Mouse (Mus musculus): ENCODE data around the gene Snapc4. TPM values are rescaled to one million over a fixed set of nuclear protein-coding genes. Genes with fewer than 3 reads are reported as not detected.

Gene Snapc4
- polyA plus RNA-seq, 1 experiment = 54.3 TPM

DNA sequence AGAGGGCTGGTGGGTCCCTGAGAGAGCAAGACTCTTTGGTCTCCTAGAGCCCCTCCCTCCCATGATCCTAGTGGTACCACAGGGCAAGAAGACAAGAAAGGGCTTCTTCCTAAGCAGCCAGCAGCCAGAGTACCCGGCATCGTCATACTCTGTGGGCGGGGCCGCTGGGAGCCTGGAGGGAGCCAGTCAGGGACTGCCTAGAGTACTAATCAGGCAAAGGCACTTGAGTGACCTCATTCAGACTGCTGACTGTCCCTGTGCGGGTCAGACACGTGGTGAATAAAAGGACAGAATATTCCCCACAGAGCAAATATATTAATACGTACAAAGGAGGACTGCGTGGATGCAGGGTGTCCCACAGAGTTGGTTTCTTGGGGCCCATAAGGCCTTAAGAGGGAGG lies 51.1 kb downstream of the Snapc4 start:
- Histone ChIP-seq H3K27ac (ENCODE audit: insufficient read depth, low read length) (no peak overlapping the region), H3K36me3 (ENCODE audit: control insufficient read depth, insufficient read depth, low read length, poor library complexity, severe bottlenecking) (no peaks in the 10 kb centered on the region), H3K9me3 (replicated peaks; ENCODE audit: control insufficient read depth, insufficient read depth, low read length, poor library complexity, severe bottlenecking) (no peaks in the 10 kb centered on the region), H3K27me3 (ENCODE audit: control insufficient read depth, insufficient read depth, low read length, poor library complexity, severe bottlenecking) (no peaks in the 10 kb centered on the region), H3K4me3 (ENCODE audit: low read depth, low read length) (no peak overlapping the region), H3K9ac (ENCODE audit: low read depth, poor library complexity, severe bottlenecking) (no peak overlapping the region), H3K4me1 (ENCODE audit: control insufficient read depth, insufficient read depth, low read length) (no peaks in the 10 kb centered on the region)
- no peak for TF ChIP-seq EP300 (IDR thresholded peaks at IDR 0.05; ENCODE audit: insufficient read depth, low read depth, low read length)

DNA sequence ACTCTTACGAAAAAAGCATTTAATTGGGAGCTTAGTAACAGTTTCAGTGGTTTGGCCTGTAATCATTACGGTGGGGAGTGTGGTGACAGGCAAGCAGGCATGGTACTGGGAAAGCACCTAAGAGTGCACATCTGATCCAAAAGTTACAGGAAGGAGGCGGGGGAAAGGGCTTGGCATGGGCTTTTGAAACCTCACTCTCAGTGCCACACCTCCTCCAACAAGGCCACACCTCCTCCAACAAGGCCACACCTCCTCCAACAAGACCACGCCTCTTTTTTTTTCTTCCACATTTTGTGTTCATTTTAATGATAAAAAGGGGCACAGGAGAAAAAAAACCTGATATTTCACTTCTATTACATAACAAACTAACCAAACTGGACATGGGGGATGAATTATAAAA lies 52.6 kb downstream of the Snapc4 start:
- H3K4me3 ChIP-seq (ENCODE audit: low read depth, low read length) = no peak overlapping the region
- TF ChIP-seq POLR2A (IDR thresholded peaks at IDR 0.05; ENCODE audit: insufficient read depth, low read length) (no peak), EP300 (IDR thresholded peaks at IDR 0.05; ENCODE audit: insufficient read depth, low read depth, low read length) (no peak), CTCF (IDR thresholded peaks at IDR 0.05; ENCODE audit: low read depth, low read length) (no peak)
- H3K9me3 ChIP-seq (replicated peaks; ENCODE audit: control insufficient read depth, insufficient read depth, low read length, poor library complexity, severe bottlenecking) = no peaks in the 10 kb centered on the region
- H3K9ac ChIP-seq (ENCODE audit: low read depth, poor library complexity, severe bottlenecking) = no peak overlapping the region
- H3K36me3 ChIP-seq (ENCODE audit: control insufficient read depth, insufficient read depth, low read length, poor library complexity, severe bottlenecking) = no peaks in the 10 kb centered on the region
- no peak overlapping the region for H3K27ac ChIP-seq (ENCODE audit: insufficient read depth, low read length)
- H3K4me1 ChIP-seq (ENCODE audit: control insufficient read depth, insufficient read depth, low read length) = no peaks in the 10 kb centered on the region
- no peaks in the 10 kb centered on the region for H3K27me3 ChIP-seq (ENCODE audit: control insufficient read depth, insufficient read depth, low read length, poor library complexity, severe bottlenecking)

DNA sequence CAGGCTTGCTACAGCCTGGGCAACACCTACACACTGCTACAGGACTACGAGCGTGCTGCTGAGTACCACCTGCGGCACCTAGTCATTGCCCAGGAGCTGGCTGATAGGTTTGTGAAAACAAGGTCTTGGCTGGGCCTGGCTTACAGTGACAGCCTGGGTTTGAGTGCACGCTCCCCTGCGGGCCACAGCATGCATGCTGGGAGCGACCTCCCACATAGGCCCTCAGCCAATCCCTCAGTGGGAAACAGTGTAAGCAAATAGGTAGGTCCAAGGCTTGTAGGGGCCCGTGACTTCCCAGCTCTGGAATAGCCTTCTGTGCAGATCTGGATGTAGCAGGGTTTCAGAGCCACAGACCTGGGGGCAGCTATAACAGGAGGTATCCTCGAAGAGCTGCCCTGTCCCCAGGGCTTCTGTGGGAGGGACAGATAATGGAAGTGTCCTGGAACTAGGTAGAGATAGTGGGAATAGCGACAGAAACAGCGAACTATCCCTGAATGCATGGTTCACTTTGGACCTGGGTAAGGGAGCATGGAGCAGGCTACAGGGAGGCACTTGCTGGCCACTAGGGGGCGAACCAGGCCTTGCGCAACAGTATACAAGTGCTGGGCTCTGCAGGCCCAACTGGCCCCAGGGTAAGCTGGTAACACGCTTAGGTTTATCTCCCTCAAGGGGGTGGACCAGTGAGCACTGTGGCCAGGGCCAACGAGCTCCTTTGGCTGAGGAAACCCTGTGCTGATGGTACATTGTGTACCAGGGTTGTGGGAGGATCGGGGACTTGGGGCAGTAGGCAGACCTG lies 54.9 kb downstream of the Snapc4 start:
- no peaks in the 10 kb centered on the region for H3K36me3 ChIP-seq (ENCODE audit: control insufficient read depth, insufficient read depth, low read length, poor library complexity, severe bottlenecking)
- no peaks in the 10 kb centered on the region for H3K9me3 ChIP-seq (replicated peaks; ENCODE audit: control insufficient read depth, insufficient read depth, low read length, poor library complexity, severe bottlenecking)
- no peaks in the 10 kb centered on the region for H3K4me1 ChIP-seq (ENCODE audit: control insufficient read depth, insufficient read depth, low read length)
- H3K4me3 ChIP-seq (ENCODE audit: low read depth, low read length) = peak overlapping the region; percentile 22; the same call in 1 of the 2 replicates
- no peak overlapping the region for H3K9ac ChIP-seq (ENCODE audit: low read depth, poor library complexity, severe bottlenecking)
- no peak overlapping the region for H3K27ac ChIP-seq (ENCODE audit: insufficient read depth, low read length)
- H3K27me3 ChIP-seq (ENCODE audit: control insufficient read depth, insufficient read depth, low read length, poor library complexity, severe bottlenecking) = no peaks in the 10 kb centered on the region
- no peak for TF ChIP-seq POLR2A (IDR thresholded peaks at IDR 0.05; ENCODE audit: insufficient read depth, low read length)
- no peak for TF ChIP-seq EP300 (IDR thresholded peaks at IDR 0.05; ENCODE audit: insufficient read depth, low read depth, low read length)
- peak; percentile 98 for TF ChIP-seq CTCF (IDR thresholded peaks at IDR 0.05; ENCODE audit: low read depth, low read length)

GRCm38 (mm10) chr2:26324917-26325316 lies 55.5 kb downstream of the Snapc4 start:
- Histone ChIP-seq H3K4me1 (ENCODE audit: control insufficient read depth, insufficient read depth, low read length) (no peaks in the 10 kb centered on the region), H3K27ac (ENCODE audit: insufficient read depth, low read length) (no peak overlapping the region), H3K4me3 (ENCODE audit: low read depth, low read length) (peak overlapping the region; percentile 22; the same call in 1 of the 2 replicates), H3K9ac (ENCODE audit: low read depth, poor library complexity, severe bottlenecking) (no peak overlapping the region), H3K36me3 (ENCODE audit: control insufficient read depth, insufficient read depth, low read length, poor library complexity, severe bottlenecking) (no peaks in the 10 kb centered on the region), H3K27me3 (ENCODE audit: control insufficient read depth, insufficient read depth, low read length, poor library complexity, severe bottlenecking) (no peaks in the 10 kb centered on the region), H3K9me3 (replicated peaks; ENCODE audit: control insufficient read depth, insufficient read depth, low read length, poor library complexity, severe bottlenecking) (no peaks in the 10 kb centered on the region)
- TF ChIP-seq POLR2A (IDR thresholded peaks at IDR 0.05; ENCODE audit: insufficient read depth, low read length) (no peak), CTCF (IDR thresholded peaks at IDR 0.05; ENCODE audit: low read depth, low read length) (peak; percentile 40)

DNA sequence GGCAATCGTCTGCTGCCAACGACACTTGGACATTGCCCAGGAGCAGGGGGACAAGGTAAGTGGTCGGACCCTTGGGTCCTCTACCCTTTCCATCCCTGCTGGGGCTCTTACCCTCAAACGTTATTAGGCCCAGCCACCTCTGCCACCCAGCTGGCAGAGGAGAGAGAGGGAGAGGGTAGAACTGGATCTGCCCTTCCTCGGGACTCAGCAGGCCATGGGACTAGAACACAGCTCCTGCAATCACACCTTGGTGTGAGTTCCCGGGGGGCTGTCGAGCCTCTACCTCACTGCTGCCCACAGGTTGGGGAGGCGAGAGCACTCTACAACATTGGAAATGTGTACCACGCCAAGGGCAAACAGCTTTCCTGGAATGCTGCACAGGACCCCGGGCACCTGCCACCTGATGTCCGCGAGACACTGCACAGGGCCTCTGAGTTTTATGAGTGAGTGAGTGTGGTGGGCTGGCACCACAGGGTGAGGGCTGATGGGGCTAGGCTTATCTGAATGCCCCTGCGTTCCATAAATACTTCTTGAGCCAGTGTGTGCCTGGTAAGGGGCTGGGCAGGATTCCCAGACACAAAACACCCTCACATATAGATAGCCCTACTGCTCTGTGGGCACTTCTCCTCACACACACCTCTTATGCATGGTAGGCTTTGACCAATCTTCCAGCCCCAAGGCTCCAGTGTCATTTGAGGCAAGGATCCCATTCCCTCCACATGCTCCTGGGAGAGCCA lies 56.7 kb downstream of the Snapc4 start:
- Histone ChIP-seq H3K9ac (ENCODE audit: low read depth, poor library complexity, severe bottlenecking) (no peak overlapping the region), H3K36me3 (ENCODE audit: control insufficient read depth, insufficient read depth, low read length, poor library complexity, severe bottlenecking) (no peaks in the 10 kb centered on the region), H3K4me1 (ENCODE audit: control insufficient read depth, insufficient read depth, low read length) (no peaks in the 10 kb centered on the region), H3K27ac (ENCODE audit: insufficient read depth, low read length) (no peak overlapping the region), H3K9me3 (replicated peaks; ENCODE audit: control insufficient read depth, insufficient read depth, low read length, poor library complexity, severe bottlenecking) (no peaks in the 10 kb centered on the region), H3K4me3 (ENCODE audit: low read depth, low read length) (no peak overlapping the region), H3K27me3 (ENCODE audit: control insufficient read depth, insufficient read depth, low read length, poor library complexity, severe bottlenecking) (no peaks in the 10 kb centered on the region)
- TF ChIP-seq POLR2A (IDR thresholded peaks at IDR 0.05; ENCODE audit: insufficient read depth, low read length) = no peak
- no peak for TF ChIP-seq CTCF (IDR thresholded peaks at IDR 0.05; ENCODE audit: low read depth, low read length)
- TF ChIP-seq EP300 (IDR thresholded peaks at IDR 0.05; ENCODE audit: insufficient read depth, low read depth, low read length) = no peak
